8 mouse cellular contexts compared by ENCODE assay signal in the genomic region with DNA sequence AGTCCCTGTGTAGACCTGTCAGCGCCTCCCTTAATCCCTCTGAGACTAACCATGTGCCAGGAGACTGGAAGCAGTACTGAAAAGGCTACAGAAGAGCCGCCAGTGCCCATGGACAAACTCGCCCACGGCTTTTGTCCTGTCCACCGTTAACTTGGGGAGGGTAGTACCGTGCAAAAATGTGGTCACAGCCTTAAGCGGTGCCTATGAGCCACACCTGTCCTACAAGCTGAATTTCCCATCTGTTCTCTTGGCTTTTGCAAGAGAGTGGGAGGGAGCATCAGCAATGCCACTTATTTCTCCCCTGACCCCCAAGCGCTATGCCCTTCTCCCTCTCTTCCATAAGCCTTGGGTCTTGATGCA. TPM values are rescaled to one million over a fixed set of nuclear protein-coding genes. Genes with fewer than 3 reads are reported as not detected.
DNase-seq lines count a peak whose midpoint lies in the region; ATAC-seq and TF ChIP-seq lines count a peak whose summit lies in the region.

No protein-coding gene starts in this region.

- no peaks in the 10 kb centered on the region for H3K9me3 ChIP-seq in forebrain, embryonic 11.5 days (ENCODE audit: control insufficient read depth, low read length)
- no peaks in the 10 kb centered on the region for H3K9me3 ChIP-seq in intestine, postnatal 0 days (ENCODE audit: control insufficient read depth)
- no peaks in the 10 kb centered on the region for H3K9me3 ChIP-seq in neural tube, embryonic 15.5 days (replicated peaks)

- 8% methylated on average over 8 of the region's 8 CpGs for WGBS in forebrain, embryonic 11.5 days
- WGBS in intestine, postnatal 0 days: 22% methylated on average over 8 of the region's 8 CpGs
- 13% methylated on average over 8 of the region's 8 CpGs for WGBS in neural tube, embryonic 15.5 days

- 0 out of 2 replicates have a peak, but pooled peaks have one; percentile 1 for ATAC-seq in forebrain, embryonic 11.5 days (replicated peaks; ENCODE audit: low FRiP score)
- ATAC-seq in intestine, postnatal 0 days: no peak
- no peak for ATAC-seq in neural tube, embryonic 15.5 days (ENCODE audit: low FRiP score)
- ATAC-seq in erythroid progenitor cell, adult 5-6 weeks (replicated peaks; ENCODE audit: low FRiP score, poor library complexity, severe bottlenecking): no peak

- H3K4me3 ChIP-seq in layer of hippocampus, adult 2 months: peak overlapping the region; percentile 87
- H3K4me3 ChIP-seq in forebrain, embryonic 11.5 days (ENCODE audit: low read depth, low read length): peak overlapping the region; percentile 56
- peak overlapping the region; percentile 43 for H3K4me3 ChIP-seq in intestine, postnatal 0 days (ENCODE audit: low read depth, low read length)
- H3K4me3 ChIP-seq in neural tube, embryonic 15.5 days (replicated peaks): peak overlapping the region; percentile 72

- peaks cover 12% of the 10 kb centered on the region; the same call in 1 of the 2 replicates for H3K4me1 ChIP-seq in forebrain, embryonic 11.5 days (replicated peaks; ENCODE audit: control insufficient read depth, insufficient read depth, low read length)
- no peaks in the 10 kb centered on the region for H3K4me1 ChIP-seq in intestine, postnatal 0 days (replicated peaks; ENCODE audit: control insufficient read depth, insufficient read depth, low read length)
- H3K4me1 ChIP-seq in neural tube, embryonic 15.5 days: peaks cover 35% of the 10 kb centered on the region

- H3K4me2 ChIP-seq in forebrain, embryonic 11.5 days (ENCODE audit: low read depth, low read length, severe bottlenecking): peak overlapping the region; percentile 82
- peak overlapping the region; percentile 65; the same call in 1 of the 2 replicates for H3K4me2 ChIP-seq in intestine, postnatal 0 days (replicated peaks; ENCODE audit: low read depth)
- peak overlapping the region; percentile 92 for H3K4me2 ChIP-seq in neural tube, embryonic 15.5 days

- no peak for TF ChIP-seq CTCF in layer of hippocampus, adult 2 months (conservative IDR thresholded peaks at IDR 0.05)
- TF ChIP-seq CTCF in intestine, postnatal 0 days (IDR thresholded peaks at IDR 0.05; ENCODE audit: low read depth): no peak

- H3K27ac ChIP-seq in layer of hippocampus, adult 2 months: peak overlapping the region; percentile 99
- no peak overlapping the region for H3K27ac ChIP-seq in forebrain, embryonic 11.5 days (ENCODE audit: low read depth, low read length)
- no peak overlapping the region for H3K27ac ChIP-seq in intestine, postnatal 0 days (ENCODE audit: low read depth, low read length)
- H3K27ac ChIP-seq in neural tube, embryonic 15.5 days (replicated peaks): peak overlapping the region; percentile 86

- peaks cover 9% of the 10 kb centered on the region for H3K27me3 ChIP-seq in forebrain, embryonic 11.5 days (ENCODE audit: control insufficient read depth, insufficient read depth, low read length)
- H3K27me3 ChIP-seq in intestine, postnatal 0 days (replicated peaks; ENCODE audit: control insufficient read depth, insufficient read depth, low read length): peaks cover 34% of the 10 kb centered on the region
- H3K27me3 ChIP-seq in neural tube, embryonic 15.5 days (replicated peaks): peaks cover 12% of the 10 kb centered on the region

- no peaks in the 10 kb centered on the region for H3K36me3 ChIP-seq in forebrain, embryonic 11.5 days (ENCODE audit: control insufficient read depth, insufficient read depth, low read length)
- no peaks in the 10 kb centered on the region for H3K36me3 ChIP-seq in intestine, postnatal 0 days (ENCODE audit: control insufficient read depth, insufficient read depth)
- no peaks in the 10 kb centered on the region for H3K36me3 ChIP-seq in neural tube, embryonic 15.5 days

- no peak for DNase-seq in layer of hippocampus, adult 2 months (ENCODE audit: low spot score in 2 of 2)
- DNase-seq in layer of hippocampus, adult 9-11 months: no peak
- DNase-seq in forebrain, embryonic 11.5 days (ENCODE audit: low spot score): no peak
- DNase-seq in adrenal gland, postnatal 4 days (ENCODE audit: low spot score in 2 of 2): no peak
- no peak for DNase-seq in left cerebral cortex, adult 9 months (ENCODE audit: low spot score in 2 of 2)

- peak overlapping the region; percentile 70 for H3K9ac ChIP-seq in forebrain, embryonic 11.5 days (ENCODE audit: low read length)
- H3K9ac ChIP-seq in intestine, postnatal 0 days (ENCODE audit: low read depth, low read length): no peak overlapping the region
- H3K9ac ChIP-seq in neural tube, embryonic 15.5 days (replicated peaks): peak overlapping the region; percentile 90

RNA-seq across cellular contexts. Expression of gene Lrrn2, which starts 0.3 kb away (rescaled TPM):
- total RNA-seq in layer of hippocampus, adult 2 months (2021): 100 to 1,000 TPM; 218 to 236 TPM
- 10.2 and 11.1 TPM in 2 replicates for polyA plus RNA-seq in forebrain, embryonic 11.5 days (2014; fragmentation: Nextera tagmentation; extraction: Ambion mirVana)
- polyA plus RNA-seq in intestine, postnatal 0 days (2015; fragmentation: Nextera tagmentation; extraction: Ambion mirVana): 2.3 and 2.4 TPM in 2 replicates
- polyA plus RNA-seq in neural tube, embryonic 15.5 days (2015; fragmentation: Nextera tagmentation; extraction: Ambion mirVana): 40.5 and 45.9 TPM in 2 replicates
- 10 to 100 TPM; 10.9 to 13.2 TPM for total RNA-seq in adrenal gland, postnatal 4 days (2021)
- not detected in 2 replicates for total RNA-seq in erythroid progenitor cell, adult 5-6 weeks (2015; ENCODE audit: low replicate concordance)
- not detected in 2 replicates for total RNA-seq in erythroid progenitor cell, adult 5-6 weeks (2017; ENCODE audit: low replicate concordance)

Comparison
In these comparisons a context has a peak if more than half of its experiments do, and no peak if none do; other contexts are left out.
1. H3K27ac ChIP-seq: peak in layer of hippocampus, adult 2 months (single experiment) and neural tube, embryonic 15.5 days (single experiment); none in forebrain, embryonic 11.5 days (single experiment) and intestine, postnatal 0 days (single experiment).
2. RNA of gene Lrrn2, which starts 0.3 kb away (total RNA-seq): 218 to 236 TPM in layer of hippocampus, adult 2 months; 10.9 to 13.2 TPM in adrenal gland, postnatal 4 days and not detected in erythroid progenitor cell, adult 5-6 weeks; every median in the first group is over 10 times any median in the second.
3. Peak in every context shown above with its lines, with median percentiles within 50 percentile points of each other: H3K4me3 ChIP-seq and H3K4me2 ChIP-seq.